Mouse (Mus musculus): Measurements from ENCODE around the gene Myo5a. TPM values are rescaled to one million over a fixed set of nuclear protein-coding genes. Genes with fewer than 3 reads are reported as not detected.

Myo5a gene
- polyA plus RNA-seq, 1 experiment from 2014 or later = 25.1 TPM

GRCm38 (mm10) chr9:75238179-75238578 lies 167.4 kb downstream of the Myo5a start:
- H3K4me3 ChIP-seq (ENCODE audit: low read depth, low read length) = no peak overlapping the region
- no peak overlapping the region for H3K9ac ChIP-seq (ENCODE audit: low read depth, low read length)
- no peak overlapping the region for H3K27ac ChIP-seq (replicated peaks; ENCODE audit: low read depth, low read length)
- H3K9me3 ChIP-seq (ENCODE audit: control insufficient read depth, low read length) = no peaks in the 10 kb centered on the region
- no peaks in the 10 kb centered on the region for H3K4me1 ChIP-seq (ENCODE audit: control insufficient read depth, insufficient read depth, low read length)
- no peak for DNase-seq (ENCODE audit: low spot score)
- ATAC-seq (ENCODE audit: low read depth) = no peak
- no peak overlapping the region for H3K4me2 ChIP-seq (ENCODE audit: low read depth, low read length)
- H3K36me3 ChIP-seq (ENCODE audit: control insufficient read depth, insufficient read depth, low read length) = no peaks in the 10 kb centered on the region
- H3K27me3 ChIP-seq (replicated peaks; ENCODE audit: control insufficient read depth, insufficient read depth, low read length) = peaks cover 9% of the 10 kb centered on the region; the same call in 1 of the 2 replicates
- 78% methylated on average over 3 of the region's 3 CpGs for WGBS

- no peak overlapping the region for H3K27ac ChIP-seq (replicated peaks; ENCODE audit: low read depth, low read length)
- no peak overlapping the region for H3K4me3 ChIP-seq (ENCODE audit: low read depth, low read length)
- DNase-seq (ENCODE audit: low spot score) (no peak), ATAC-seq (ENCODE audit: low read depth) (no peak)
- H3K4me2 ChIP-seq (ENCODE audit: low read depth, low read length) = no peak overlapping the region
- 77% methylated on average over 6 of the region's 6 CpGs for WGBS
- H3K9ac ChIP-seq (ENCODE audit: low read depth, low read length) = no peak overlapping the region
- no peaks in the 10 kb centered on the region for H3K36me3 ChIP-seq (ENCODE audit: control insufficient read depth, insufficient read depth, low read length)
- H3K4me1 ChIP-seq (ENCODE audit: control insufficient read depth, insufficient read depth, low read length) = no peaks in the 10 kb centered on the region
- H3K9me3 ChIP-seq (ENCODE audit: control insufficient read depth, low read length) = no peaks in the 10 kb centered on the region
- H3K27me3 ChIP-seq (replicated peaks; ENCODE audit: control insufficient read depth, insufficient read depth, low read length) = no peaks in the 10 kb centered on the region
Measured at GRCm38 (mm10) chr9:75243052-75243451, 172.2 kb downstream of the Myo5a start.

GRCm38 (mm10) chr9:75243730-75244406 lies 173.1 kb downstream of the Myo5a start:
- DNase-seq (ENCODE audit: low spot score) (peak; percentile 81), ATAC-seq (ENCODE audit: low read depth) (peak; percentile 87)
- Histone ChIP-seq H3K4me3 (ENCODE audit: low read depth, low read length) (no peak overlapping the region), H3K27ac (replicated peaks; ENCODE audit: low read depth, low read length) (no peak overlapping the region), H3K4me2 (ENCODE audit: low read depth, low read length) (no peak overlapping the region), H3K27me3 (replicated peaks; ENCODE audit: control insufficient read depth, insufficient read depth, low read length) (no peaks in the 10 kb centered on the region), H3K36me3 (ENCODE audit: control insufficient read depth, insufficient read depth, low read length) (no peaks in the 10 kb centered on the region), H3K4me1 (ENCODE audit: control insufficient read depth, insufficient read depth, low read length) (no peaks in the 10 kb centered on the region), H3K9ac (ENCODE audit: low read depth, low read length) (no peak overlapping the region), H3K9me3 (ENCODE audit: control insufficient read depth, low read length) (no peaks in the 10 kb centered on the region)
- 11% methylated on average over 5 of the region's 5 CpGs for WGBS

GRCm38 (mm10) chr9:75244527-75244926 lies 173.7 kb downstream of the Myo5a start:
- H3K9ac ChIP-seq (ENCODE audit: low read depth, low read length) = no peak overlapping the region
- no peaks in the 10 kb centered on the region for H3K27me3 ChIP-seq (replicated peaks; ENCODE audit: control insufficient read depth, insufficient read depth, low read length)
- 70% methylated on average over 4 of the region's 4 CpGs for WGBS
- H3K4me2 ChIP-seq (ENCODE audit: low read depth, low read length) = no peak overlapping the region
- no peak for DNase-seq (ENCODE audit: low spot score)
- no peak for ATAC-seq (ENCODE audit: low read depth)
- H3K36me3 ChIP-seq (ENCODE audit: control insufficient read depth, insufficient read depth, low read length) = no peaks in the 10 kb centered on the region
- H3K27ac ChIP-seq (replicated peaks; ENCODE audit: low read depth, low read length) = no peak overlapping the region
- H3K4me1 ChIP-seq (ENCODE audit: control insufficient read depth, insufficient read depth, low read length) = no peaks in the 10 kb centered on the region
- H3K9me3 ChIP-seq (ENCODE audit: control insufficient read depth, low read length) = no peaks in the 10 kb centered on the region
- H3K4me3 ChIP-seq (ENCODE audit: low read depth, low read length) = no peak overlapping the region

- Histone ChIP-seq H3K9ac (ENCODE audit: low read depth, low read length) (no peak overlapping the region), H3K27ac (replicated peaks; ENCODE audit: low read depth, low read length) (no peak overlapping the region), H3K4me2 (ENCODE audit: low read depth, low read length) (no peak overlapping the region), H3K4me1 (ENCODE audit: control insufficient read depth, insufficient read depth, low read length) (no peaks in the 10 kb centered on the region), H3K27me3 (replicated peaks; ENCODE audit: control insufficient read depth, insufficient read depth, low read length) (no peaks in the 10 kb centered on the region), H3K9me3 (ENCODE audit: control insufficient read depth, low read length) (no peaks in the 10 kb centered on the region), H3K4me3 (ENCODE audit: low read depth, low read length) (no peak overlapping the region), H3K36me3 (ENCODE audit: control insufficient read depth, insufficient read depth, low read length) (no peaks in the 10 kb centered on the region)
- no peak for ATAC-seq (ENCODE audit: low read depth)
- no peak for DNase-seq (ENCODE audit: low spot score)
- WGBS = 85% methylated on average over 13 of the region's 13 CpGs
Measured at GRCm38 (mm10) chr9:75246080-75246930, 175.5 kb downstream of the Myo5a start.

GRCm38 (mm10) chr9:75247870-75248269 lies 177.1 kb downstream of the Myo5a start:
- 92% methylated on average over 6 of the region's 6 CpGs for WGBS
- H3K27me3 ChIP-seq (replicated peaks; ENCODE audit: control insufficient read depth, insufficient read depth, low read length) = no peaks in the 10 kb centered on the region
- ATAC-seq (ENCODE audit: low read depth) = no peak

GRCm38 (mm10) chr9:75248359-75248758 lies 177.5 kb downstream of the Myo5a start:
- Histone ChIP-seq H3K4me3 (ENCODE audit: low read depth, low read length) (no peak overlapping the region), H3K9ac (ENCODE audit: low read depth, low read length) (no peak overlapping the region), H3K27me3 (replicated peaks; ENCODE audit: control insufficient read depth, insufficient read depth, low read length) (no peaks in the 10 kb centered on the region), H3K4me2 (ENCODE audit: low read depth, low read length) (no peak overlapping the region), H3K4me1 (ENCODE audit: control insufficient read depth, insufficient read depth, low read length) (no peaks in the 10 kb centered on the region), H3K9me3 (ENCODE audit: control insufficient read depth, low read length) (no peaks in the 10 kb centered on the region), H3K27ac (replicated peaks; ENCODE audit: low read depth, low read length) (no peak overlapping the region), H3K36me3 (ENCODE audit: control insufficient read depth, insufficient read depth, low read length) (no peaks in the 10 kb centered on the region)
- ATAC-seq (ENCODE audit: low read depth) (no peak), DNase-seq (ENCODE audit: low spot score) (no peak)
- WGBS = 92% methylated on average over 1 of the region's 1 CpGs

More at GRCm38 (mm10) chr9:75247870-75248269, 177.1 kb downstream of the Myo5a start:
- DNase-seq (ENCODE audit: low spot score) = no peak
- Histone ChIP-seq H3K27ac (replicated peaks; ENCODE audit: low read depth, low read length) (no peak overlapping the region), H3K4me3 (ENCODE audit: low read depth, low read length) (no peak overlapping the region), H3K4me1 (ENCODE audit: control insufficient read depth, insufficient read depth, low read length) (no peaks in the 10 kb centered on the region), H3K4me2 (ENCODE audit: low read depth, low read length) (no peak overlapping the region), H3K9ac (ENCODE audit: low read depth, low read length) (no peak overlapping the region), H3K9me3 (ENCODE audit: control insufficient read depth, low read length) (no peaks in the 10 kb centered on the region), H3K36me3 (ENCODE audit: control insufficient read depth, insufficient read depth, low read length) (no peaks in the 10 kb centered on the region)

GRCm38 (mm10) chr9:75248874-75249273 lies 178.1 kb downstream of the Myo5a start:
- ATAC-seq (ENCODE audit: low read depth) = no peak
- H3K9ac ChIP-seq (ENCODE audit: low read depth, low read length) = no peak overlapping the region
- no peaks in the 10 kb centered on the region for H3K27me3 ChIP-seq (replicated peaks; ENCODE audit: control insufficient read depth, insufficient read depth, low read length)
- H3K36me3 ChIP-seq (ENCODE audit: control insufficient read depth, insufficient read depth, low read length) = no peaks in the 10 kb centered on the region
- DNase-seq (ENCODE audit: low spot score) = no peak
- no peaks in the 10 kb centered on the region for H3K9me3 ChIP-seq (ENCODE audit: control insufficient read depth, low read length)
- no peak overlapping the region for H3K27ac ChIP-seq (replicated peaks; ENCODE audit: low read depth, low read length)
- H3K4me1 ChIP-seq (ENCODE audit: control insufficient read depth, insufficient read depth, low read length) = no peaks in the 10 kb centered on the region; the same call in 1 of the 2 replicates
- no peak overlapping the region for H3K4me3 ChIP-seq (ENCODE audit: low read depth, low read length)
- H3K4me2 ChIP-seq (ENCODE audit: low read depth, low read length) = no peak overlapping the region
